Mouse (Mus musculus): ENCODE data around the gene Bbs5. TPM values are rescaled to one million over a fixed set of nuclear protein-coding genes. Genes with fewer than 3 reads are reported as not detected.
A peak's percentile ranks its signal among the peaks of the same experiment; 100 is the strongest.
"Not testable (repeated sequence)": the region's sequence is repeated elsewhere in the genome, so short reads cannot be mapped to it uniquely, and the experiment has no call there.

Gene Bbs5
- polyA plus RNA-seq, 3 experiments from 2014 or later, result 0.52 TPM; not detected in 2

DNA sequence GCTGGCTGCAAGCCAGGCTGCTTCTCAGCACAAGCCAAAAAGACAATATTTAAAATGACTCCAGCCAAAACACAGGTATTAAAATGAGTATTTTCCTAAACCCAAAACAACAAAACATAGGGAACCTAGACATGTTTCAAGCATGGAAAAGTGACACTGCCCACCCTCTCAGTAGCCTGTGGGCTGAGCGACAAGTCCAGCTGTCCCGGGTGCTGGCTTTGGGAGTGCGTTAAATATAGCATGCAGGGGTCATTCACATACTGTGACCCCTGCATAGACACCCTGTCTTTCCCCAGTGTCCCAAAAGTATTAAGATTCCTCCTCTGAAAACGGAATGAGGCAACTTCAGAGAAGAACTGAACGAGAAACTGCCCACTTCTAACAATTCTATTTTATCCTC, 26.8 kb downstream of the Bbs5 start:
- ATAC-seq, result no peak

DNA sequence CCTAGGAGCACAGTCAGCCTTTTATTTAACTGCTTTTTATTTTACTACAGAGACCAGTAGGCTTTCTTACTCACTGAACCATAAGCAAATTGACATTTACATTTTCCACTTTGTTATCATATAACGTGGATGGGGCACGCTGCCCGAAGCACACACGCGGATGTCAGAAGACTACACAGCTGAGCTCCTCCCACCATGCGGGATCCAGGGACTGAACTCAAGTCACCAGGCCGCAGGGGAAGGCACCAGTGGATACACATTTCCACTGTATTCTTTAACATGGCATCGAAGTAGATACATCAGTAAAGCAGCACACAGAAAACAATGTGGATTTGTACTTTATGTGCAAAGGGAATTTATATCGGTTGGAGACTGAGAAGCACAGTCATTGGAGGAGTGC, 28.3 kb downstream of the Bbs5 start:
- no peak for ATAC-seq

DNA sequence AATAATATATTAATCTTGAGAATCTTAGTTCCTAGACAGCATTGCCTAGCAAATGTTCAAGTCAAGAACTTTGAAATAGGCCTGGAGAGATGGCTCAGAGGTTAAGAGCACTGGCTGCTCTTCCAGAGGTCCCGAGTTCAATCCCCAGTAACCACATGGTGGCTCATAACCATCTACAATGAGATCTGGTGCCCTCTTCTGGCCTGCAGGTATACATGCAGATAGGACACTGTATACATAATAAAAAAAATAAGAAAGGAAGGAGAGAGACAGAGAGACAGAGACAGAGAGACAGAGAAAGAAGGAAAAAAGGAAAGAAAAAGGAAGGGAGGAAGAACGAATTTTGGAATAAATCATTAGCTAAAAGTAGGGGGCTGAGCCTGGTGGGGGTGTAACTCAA, 29.7 kb downstream of the Bbs5 start:
- no peak for ATAC-seq

DNA sequence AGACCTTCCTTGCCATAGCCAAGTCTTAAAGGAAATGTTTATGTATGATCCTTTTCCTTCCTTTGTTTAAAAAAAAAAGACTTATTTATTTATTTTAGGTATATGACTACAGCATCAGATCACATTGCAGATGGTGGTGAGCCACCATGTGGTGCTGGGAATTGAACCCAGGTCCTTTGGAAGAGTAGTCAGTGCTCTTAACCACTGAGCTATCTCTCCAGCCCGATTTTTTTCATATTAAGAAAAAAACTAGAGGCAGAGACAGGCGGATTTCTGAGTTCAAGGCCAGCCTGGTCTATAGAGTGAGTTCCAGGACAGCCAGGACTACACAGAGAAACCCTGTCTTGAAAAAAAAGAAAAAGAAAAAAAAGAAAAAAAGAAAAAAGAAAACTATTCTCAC, 30.2 kb downstream of the Bbs5 start:
- not testable (repeated sequence) for ATAC-seq

DNA sequence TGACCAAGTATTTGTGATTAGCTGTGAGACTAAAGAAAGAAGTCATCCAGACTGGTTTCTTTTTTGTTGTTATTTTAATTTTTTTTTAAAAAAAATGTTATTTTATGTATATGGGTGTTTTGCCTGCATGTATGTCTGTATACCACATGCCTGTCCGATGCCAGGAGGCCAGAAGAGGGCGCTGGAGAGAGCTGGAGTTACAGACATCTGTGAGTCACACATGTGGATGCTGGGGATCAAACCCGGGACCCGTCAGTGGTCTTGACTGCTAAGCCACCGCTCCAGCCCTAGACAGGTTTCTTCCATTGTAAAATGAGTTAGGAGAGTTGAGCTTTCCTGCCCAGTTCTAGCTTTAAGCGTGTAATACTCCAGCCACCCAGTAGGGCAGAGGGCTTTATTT, 33.0 kb downstream of the Bbs5 start:
- no peak for ATAC-seq

DNA sequence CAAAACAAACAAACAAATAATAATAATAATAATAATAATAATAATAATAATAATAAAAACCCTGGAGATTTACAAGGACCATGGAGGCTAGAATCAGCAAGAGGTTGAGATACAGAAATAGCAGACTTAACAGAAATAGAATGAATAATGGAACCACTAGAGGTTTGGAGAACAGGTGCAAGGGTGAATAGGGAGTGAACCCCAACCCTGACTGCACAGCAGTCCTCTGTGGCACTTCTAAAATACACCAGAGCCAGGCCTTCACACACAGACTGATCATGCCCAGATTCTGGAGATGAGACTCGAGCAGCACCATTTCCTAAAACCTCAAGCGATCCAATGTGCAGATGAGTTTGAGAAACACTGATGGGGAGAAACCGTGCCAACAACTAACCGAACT, 35.0 kb downstream of the Bbs5 start:
- ATAC-seq, result no peak

DNA sequence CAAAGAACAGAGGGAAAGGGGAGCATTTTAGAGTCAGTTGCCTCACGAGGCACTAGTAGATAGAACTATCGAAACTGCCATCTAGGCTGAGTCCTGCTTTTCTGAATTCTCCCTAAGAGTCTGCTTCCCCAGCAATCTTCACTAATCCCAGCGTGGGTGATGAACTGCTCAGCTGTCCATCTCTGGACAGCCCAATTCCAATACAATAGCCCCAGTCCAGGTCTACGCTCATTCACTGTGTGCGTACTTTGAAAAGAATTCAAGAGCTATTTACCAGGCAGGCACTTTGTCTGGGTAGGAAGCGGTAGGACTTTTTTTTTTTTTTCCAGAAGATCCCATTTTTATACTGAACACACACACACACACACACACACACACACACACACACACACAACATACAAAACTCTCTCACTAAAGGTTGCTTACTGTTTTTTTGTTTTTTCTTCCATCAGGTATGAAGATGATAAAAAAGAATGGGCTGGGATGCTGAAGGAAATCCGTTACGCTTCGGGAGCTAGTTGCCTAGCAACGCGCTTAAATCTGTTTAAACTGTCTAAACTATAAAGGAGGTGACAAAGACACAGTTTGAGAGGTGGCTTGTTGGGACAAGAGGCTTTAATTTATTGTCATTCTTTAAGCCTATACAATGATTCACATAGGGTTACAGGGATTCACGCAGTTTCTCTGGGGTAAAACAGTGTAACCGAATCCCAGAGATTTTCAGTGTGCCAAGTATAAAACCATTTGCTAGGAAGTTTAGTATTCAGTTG, 36.2 kb downstream of the Bbs5 start:
- no peak for ATAC-seq

DNA sequence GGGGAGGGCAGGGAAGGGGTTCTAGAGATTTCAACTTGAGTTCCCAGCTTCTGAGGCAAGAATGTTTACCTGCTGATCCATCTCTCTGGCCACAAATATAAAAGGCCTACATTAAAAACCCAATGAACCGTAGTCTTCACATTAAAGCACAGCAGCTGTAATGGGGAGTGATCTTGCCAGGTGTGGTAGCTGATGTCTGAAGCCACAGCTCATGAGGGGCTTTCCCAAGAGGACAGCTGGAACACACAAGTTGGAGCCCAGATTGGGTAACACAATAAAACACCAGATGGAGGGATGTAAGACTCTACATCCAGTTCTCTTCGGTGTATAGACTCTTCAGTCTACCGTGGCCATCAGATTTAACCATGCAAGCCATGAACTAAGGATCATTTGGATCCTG, 37.5 kb downstream of the Bbs5 start:
- ATAC-seq, result no peak

DNA sequence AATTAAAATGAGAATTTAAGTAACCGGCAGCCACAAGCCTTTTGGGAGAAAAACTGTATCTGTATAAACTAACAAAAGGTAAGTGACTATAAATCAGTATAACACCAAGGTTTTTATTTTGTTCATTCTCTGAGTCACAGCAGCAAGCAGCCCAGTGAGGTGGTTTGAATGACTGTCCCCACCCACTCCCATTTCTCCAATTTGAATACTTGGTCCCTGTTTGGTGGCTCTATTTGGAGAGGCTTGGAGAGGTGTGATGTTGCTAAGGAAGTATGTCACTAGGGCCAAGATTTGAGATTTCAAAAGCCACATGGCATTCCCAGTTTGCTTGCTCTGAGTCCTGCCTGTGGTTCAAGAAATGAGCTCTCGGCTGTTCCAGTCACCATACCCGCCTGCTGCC, 43.2 kb downstream of the Bbs5 start:
- ATAC-seq, result no peak

DNA sequence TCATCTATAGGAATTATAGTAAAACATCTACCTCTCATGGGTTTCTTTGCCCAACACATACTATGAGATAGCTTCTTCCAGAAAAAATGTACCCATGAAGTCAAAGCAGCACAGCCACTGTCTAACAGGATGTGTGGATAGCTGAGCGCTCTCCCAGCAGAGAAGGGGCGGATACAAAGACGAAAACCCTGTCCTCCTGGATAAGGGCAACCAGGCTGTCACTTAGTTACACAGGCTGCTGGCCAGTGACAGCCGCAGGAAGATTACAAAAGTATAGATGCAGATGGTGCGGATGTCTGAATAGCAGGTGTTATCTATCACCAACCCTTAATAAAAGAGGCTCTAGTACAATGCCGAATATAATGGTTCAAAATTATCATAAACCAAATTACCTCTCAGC, 43.9 kb downstream of the Bbs5 start:
- no peak for ATAC-seq

DNA sequence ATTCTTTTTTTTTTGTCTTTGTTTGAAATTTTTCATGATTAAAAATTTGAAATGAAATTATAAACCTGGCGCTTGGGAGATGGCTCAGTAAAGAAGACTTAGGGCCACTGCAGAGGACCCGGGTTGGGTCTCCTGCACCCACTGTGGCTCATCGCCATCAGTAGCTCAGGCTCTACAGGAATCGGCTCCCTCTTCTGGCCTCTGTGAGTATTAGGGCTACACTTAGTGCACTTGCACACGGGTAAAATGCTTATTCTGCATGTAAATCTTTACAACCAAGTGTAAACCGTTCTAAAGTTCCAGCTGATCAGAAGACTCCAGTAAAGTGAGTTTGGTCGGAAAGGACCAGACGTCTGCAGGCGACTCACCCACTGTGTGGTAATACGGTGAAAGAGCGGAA, 46.5 kb downstream of the Bbs5 start:
- ATAC-seq, result no peak

DNA sequence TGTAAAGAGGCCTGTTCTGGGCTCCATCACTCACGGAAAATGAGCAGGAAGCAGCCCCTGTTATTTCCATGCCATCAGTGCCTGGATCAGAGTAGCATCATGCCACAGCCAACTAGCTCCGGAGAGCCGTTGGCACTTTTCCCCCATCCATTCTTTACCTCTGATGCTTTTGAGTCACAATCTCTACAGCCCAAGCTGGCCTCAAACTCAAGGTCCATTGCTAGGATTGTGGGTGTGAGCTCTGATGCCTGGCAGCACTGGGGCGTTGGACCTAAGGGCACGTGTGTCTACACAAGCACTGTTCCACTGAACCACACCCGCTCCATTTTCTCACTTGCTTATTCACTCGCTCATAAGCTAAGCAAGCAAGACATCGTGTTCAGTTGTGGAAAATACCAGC, 53.5 kb downstream of the Bbs5 start:
- no peak for ATAC-seq

DNA sequence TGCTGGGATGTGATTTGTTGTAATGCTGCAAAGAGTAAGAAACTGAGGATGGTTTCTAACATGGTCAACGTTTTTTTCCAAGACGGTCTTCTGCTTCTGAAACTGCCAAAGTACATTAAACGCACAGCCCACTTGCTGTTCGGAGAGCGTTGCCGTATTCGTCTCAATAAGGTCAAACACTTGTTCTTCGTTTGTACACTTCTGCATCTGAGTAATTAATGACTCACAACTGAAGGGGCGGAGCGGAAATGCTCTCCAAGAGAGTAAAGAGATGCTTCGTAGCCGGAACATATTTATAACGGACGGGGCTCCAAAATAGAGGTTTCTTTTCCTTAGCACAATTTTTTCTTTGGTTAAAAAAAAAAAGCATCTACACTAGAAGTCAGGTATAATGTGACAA, 65.2 kb downstream of the Bbs5 start:
- peak; percentile 20 for ATAC-seq

DNA sequence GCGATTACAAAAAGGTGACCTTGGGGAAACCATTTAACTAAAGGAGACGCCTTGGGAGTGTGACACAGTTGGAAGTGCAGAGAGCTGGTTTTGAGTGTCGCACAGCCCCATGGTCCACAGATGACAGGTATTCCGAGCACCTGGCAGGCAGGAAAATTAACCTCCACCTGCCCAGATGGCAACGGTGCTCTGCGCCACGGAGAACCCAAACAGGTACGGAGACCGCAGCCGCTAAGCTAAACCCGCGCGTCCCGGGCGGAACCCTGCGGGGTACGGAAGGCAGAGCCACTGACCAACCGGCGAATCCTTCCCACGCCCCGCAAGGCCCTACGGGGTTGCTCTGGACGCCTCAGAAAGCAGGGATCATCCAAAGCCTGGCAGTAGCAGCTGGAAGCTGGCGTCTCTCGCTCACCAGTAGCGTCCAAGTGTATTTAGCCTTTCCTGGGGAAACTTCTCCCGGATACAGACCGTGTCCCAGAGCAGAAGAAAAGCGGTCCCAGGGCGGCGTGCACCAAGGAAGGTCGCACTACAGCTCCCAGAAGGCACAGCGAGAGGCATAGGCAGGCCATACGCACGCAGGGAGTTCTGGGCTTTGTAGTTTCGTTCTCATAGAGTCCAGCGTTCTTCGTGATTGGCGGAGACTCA, 66.1 kb downstream of the Bbs5 start, which contains the start of gene Fastkd1:
TSS of gene Fastkd1 (minus strand) at position 536 of the 645 bp plus-strand sequence.
- peak; percentile 100 for ATAC-seq

DNA sequence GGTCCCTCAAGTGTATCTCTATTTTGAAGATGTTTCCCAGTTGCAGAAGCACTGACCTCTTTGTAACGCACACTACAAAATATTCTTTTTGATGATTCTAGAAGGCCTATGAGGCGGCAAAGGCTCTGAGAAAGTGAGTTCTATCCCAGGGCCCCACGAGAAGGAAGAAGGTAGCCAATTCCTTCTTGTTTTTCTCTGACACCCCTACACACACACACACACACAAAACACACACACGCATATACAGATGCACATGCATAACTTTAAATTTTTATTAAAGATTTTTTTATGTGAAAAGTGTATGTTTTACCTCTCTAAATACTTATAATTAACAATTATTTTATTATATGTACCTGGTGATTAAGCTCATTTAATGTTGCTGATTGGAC, 66.6 kb downstream of the Bbs5 start:
- ATAC-seq, result no peak

DNA sequence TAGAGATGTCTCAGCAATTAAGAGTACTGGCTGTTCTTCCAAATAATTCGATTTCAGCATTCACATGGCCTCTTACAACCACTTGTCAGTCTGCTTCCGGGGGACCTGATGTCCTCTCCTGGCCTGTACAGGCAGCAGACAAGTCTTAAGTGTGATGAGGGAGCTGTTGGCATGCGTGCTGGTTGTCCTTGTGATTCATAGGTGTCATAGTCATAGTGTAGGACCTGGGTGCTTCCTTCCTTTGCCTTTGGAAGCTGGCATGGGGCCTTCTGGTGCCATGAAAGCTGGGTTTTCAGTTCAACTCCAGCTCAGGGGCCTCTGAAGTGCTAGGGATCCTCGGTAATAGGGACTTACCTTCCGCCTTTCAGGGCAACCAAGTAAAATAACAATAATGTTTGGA, 67.2 kb downstream of the Bbs5 start:
- ATAC-seq, result no peak

DNA sequence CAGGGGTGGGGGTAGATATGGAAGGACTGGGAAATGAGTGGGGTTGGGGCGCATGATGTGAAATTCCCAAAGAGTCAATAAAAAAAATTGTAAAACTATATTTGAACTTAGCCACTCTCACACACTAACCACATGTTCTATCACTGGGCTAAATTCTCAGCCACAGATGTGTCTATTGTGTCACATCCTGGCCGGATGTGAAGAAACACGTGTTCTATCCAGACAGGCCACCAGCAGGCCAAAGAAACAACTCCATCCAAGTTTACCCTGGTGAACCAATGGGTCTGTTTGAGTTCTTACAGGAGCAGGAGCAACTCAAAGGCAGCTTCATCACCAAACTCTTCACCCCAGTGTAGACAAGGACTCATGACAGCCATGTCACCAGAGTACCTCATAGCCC, 69.5 kb downstream of the Bbs5 start:
- ATAC-seq, result no peak

Other genes starting within 250 kb of the Bbs5 start
- not detected for gene Lrp2, start 61.1 kb upstream of the Bbs5 start, polyA plus RNA-seq (2017; shearing (Covaris generic))
- gene Klhl41, start 22.9 kb downstream of the Bbs5 start, polyA plus RNA-seq (2017; shearing (Covaris generic)), result not detected
- 10 to 100 TPM in 2 of 3 experiments, 1 to 10 TPM in 1; 9.4 to 11.3 (median 11.1) TPM for gene Fastkd1, start 66.3 kb downstream of the Bbs5 start, polyA plus RNA-seq (2017; shearing (Covaris generic))
- 100 to 1,000 TPM; 199 to 210 (median 207) TPM for gene Ppig, start 75.4 kb downstream of the Bbs5 start, polyA plus RNA-seq (2017; shearing (Covaris generic))
- gene Ccdc173, start 142.4 kb downstream of the Bbs5 start, polyA plus RNA-seq (2017; shearing (Covaris generic)), result 1 to 10 TPM; 3.8 to 4.6 (median 4.3) TPM
- 10 to 100 TPM; 42.9 to 51.1 (median 50.9) TPM for gene Phospho2, start 142.5 kb downstream of the Bbs5 start, polyA plus RNA-seq (2017; shearing (Covaris generic))
- gene Klhl23, start 174.8 kb downstream of the Bbs5 start, polyA plus RNA-seq (2017; shearing (Covaris generic)), result 1 to 10 TPM in 1 of 3 experiments, under 1 TPM in 1, not detected in 1; 0.12 to 1.1 TPM
- gene Ssb, start 214.4 kb downstream of the Bbs5 start, polyA plus RNA-seq (2017; shearing (Covaris generic)), result 100 to 1,000 TPM; 304 to 401 (median 325) TPM
- 10 to 100 TPM; 63.9 to 71.4 (median 69.6) TPM for gene Mettl5, start 238.4 kb downstream of the Bbs5 start, polyA plus RNA-seq (2017; shearing (Covaris generic))